Mouse (Mus musculus): ENCODE data around the gene Pgc.

DNA sequence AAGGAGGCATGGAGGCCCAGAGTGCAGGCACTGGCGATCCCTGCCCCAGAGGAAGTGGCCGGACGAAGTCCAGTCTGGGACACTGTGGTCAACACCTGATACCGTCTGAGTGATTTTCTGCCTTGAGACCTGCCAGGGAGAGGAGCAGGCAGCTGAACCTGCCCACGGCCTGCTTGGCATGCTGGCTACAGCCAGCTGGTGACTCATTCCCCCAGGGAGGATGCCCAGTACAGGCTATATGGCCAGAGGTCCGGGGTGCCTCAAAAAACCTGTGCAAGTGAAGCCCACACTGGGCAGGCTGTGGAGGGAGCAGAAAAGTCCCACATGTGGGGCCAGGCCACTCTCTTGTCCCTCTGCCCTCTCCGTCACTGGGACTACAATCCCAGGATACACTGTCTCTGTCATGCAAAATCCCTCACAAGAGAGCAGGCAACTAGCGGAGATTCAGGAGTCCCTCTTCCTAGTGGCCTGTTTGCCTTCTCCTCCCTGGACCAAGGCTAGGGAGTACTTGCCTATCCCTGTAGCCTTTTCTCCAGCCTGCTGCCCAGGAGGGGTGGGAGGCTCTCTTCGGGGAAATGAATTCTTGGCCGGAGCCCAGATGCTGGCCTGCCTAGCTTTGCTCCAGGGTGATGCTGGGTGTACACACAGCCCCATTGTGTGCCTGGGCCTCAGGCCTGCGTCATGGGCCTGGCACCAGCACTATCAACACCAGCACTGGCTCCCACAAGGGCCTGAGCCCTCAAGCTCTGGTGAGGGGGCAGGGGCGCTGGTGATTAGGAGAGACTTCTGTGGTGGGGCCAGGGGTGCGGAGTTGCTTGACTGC is 36.1 kb downstream of the Pgc start:
- TF ChIP-seq CTCF (IDR thresholded peaks at IDR 0.05; ENCODE audit: extremely low read depth, insufficient read depth, low read length) = no peak
- no peak for TF ChIP-seq POLR2A (IDR thresholded peaks at IDR 0.05; ENCODE audit: extremely low read depth, insufficient read depth, low read length)

All from cortical plate, adult 2 months (tissue).